Mouse (Mus musculus) stomach, embryonic 16.5 days (tissue): ENCODE measurements around the gene Lama2. TPM values are rescaled to one million over a fixed set of nuclear protein-coding genes. Genes with fewer than 3 reads are reported as not detected.
A peak's percentile ranks its signal among the peaks of the same experiment; 100 is the strongest.

Experiments used
- ATAC-seq: fragments of 200-750 bp; cut with Nextera tagmentation; 2 replicates; pipeline ENCODE4 v1.8.0; 2017; ENCODE audit warnings: moderate number of reproducible peaks, moderate TSS enrichment; ENCODE audit not compliant: insufficient read depth, low FRiP score
- H3K27ac ChIP-seq: fragments of 300-500 bp; sonication (generic); 2 replicates; pipeline ENCODE4 v1.5.1; 2014; ENCODE audit warnings: low read length
- H3K27me3 ChIP-seq: fragments of 300-500 bp; sonication (generic); 2 replicates; pipeline ENCODE4 v1.6.1; 2014; ENCODE audit warnings: low read length, control low read depth, mixed read lengths; ENCODE audit not compliant: control insufficient read depth, insufficient read depth
- H3K36me3 ChIP-seq: fragments of 300-500 bp; sonication (generic); 2 replicates; pipeline ENCODE4 v1.6.1; 2014; ENCODE audit warnings: low read length; ENCODE audit not compliant: control insufficient read depth, insufficient read depth
- H3K4me1 ChIP-seq: fragments of 300-500 bp; sonication (generic); 2 replicates; pipeline ENCODE4 v1.6.1; 2014; ENCODE audit warnings: low read length, control low read depth, mixed read lengths; ENCODE audit not compliant: control insufficient read depth, insufficient read depth
- H3K4me2 ChIP-seq: fragments of 300-500 bp; sonication (generic); 2 replicates; pipeline ENCODE4 v1.6.1; 2014; ENCODE audit warnings: low read depth, low read length, mixed read lengths
- H3K4me3 ChIP-seq: fragments of 300-500 bp; sonication (generic); replicated peaks from 2 replicates; pipeline ENCODE4 v1.5.1; 2014; ENCODE audit warnings: mild to moderate bottlenecking, low read length
- H3K9ac ChIP-seq: fragments of 300-500 bp; sonication (generic); 2 replicates; pipeline ENCODE4 v1.6.1; 2014; ENCODE audit warnings: low read length
- H3K9me3 ChIP-seq: fragments of 300-500 bp; sonication (generic); replicated peaks from 2 replicates; pipeline ENCODE4 v1.6.1; 2016; ENCODE audit warnings: low read length, control low read depth; ENCODE audit not compliant: control insufficient read depth
- WGBS: fragments of 180-500 bp; shearing (Covaris S2); extraction: QIAGEN DNeasy Blood & Tissue Kit; methylation state at CpG from one replicate; pipeline ENCODE4 v1.1.7; 2014; 5-methylcytosine and 5-hydroxymethylcytosine counted together
- polyA plus RNA-seq: library from polyadenylated mRNA; unstranded; fragments of >200 nt; fragmentation: Nextera tagmentation; extraction: Ambion mirVana; gene quantifications from 2 replicates; pipeline ENCODE4 v1.2.1, GENCODE M21; 2015

Gene Lama2
- polyA plus RNA-seq, 1 experiment from 2014 or later, result 19.9 TPM

GRCm38 (mm10) chr10:27114131-27114530 lies 505.4 kb downstream of the Lama2 start:
- Histone ChIP-seq H3K27ac (no peak overlapping the region), H3K4me3 (no peak overlapping the region), H3K4me2 (no peak overlapping the region), H3K27me3 (no peaks in the 10 kb centered on the region), H3K9me3 (no peaks in the 10 kb centered on the region), H3K4me1 (no peaks in the 10 kb centered on the region), H3K36me3 (no peaks in the 10 kb centered on the region), H3K9ac (no peak overlapping the region)
- 84% methylated on average over 3 of the region's 3 CpGs for WGBS
- ATAC-seq, result no peak

- WGBS, result 85% methylated on average over 5 of the region's 5 CpGs
Measured at GRCm38 (mm10) chr10:27103811-27104210, 515.7 kb downstream of the Lama2 start.

GRCm38 (mm10) chr10:27101800-27102353 lies 517.7 kb downstream of the Lama2 start:
- no peaks in the 10 kb centered on the region for H3K4me1 ChIP-seq
- no peak overlapping the region for H3K27ac ChIP-seq
- H3K27me3 ChIP-seq, result no peaks in the 10 kb centered on the region
- no peaks in the 10 kb centered on the region for H3K9me3 ChIP-seq
- 67% methylated on average over 3 of the region's 3 CpGs for WGBS
- H3K4me2 ChIP-seq, result no peak overlapping the region
- H3K36me3 ChIP-seq, result no peaks in the 10 kb centered on the region
- H3K4me3 ChIP-seq, result no peak overlapping the region
- H3K9ac ChIP-seq, result no peak overlapping the region
- ATAC-seq, result no peak

More at GRCm38 (mm10) chr10:27103811-27104210, 515.7 kb downstream of the Lama2 start:
- Histone ChIP-seq H3K9me3 (no peaks in the 10 kb centered on the region), H3K36me3 (no peaks in the 10 kb centered on the region), H3K4me3 (no peak overlapping the region), H3K9ac (no peak overlapping the region), H3K4me2 (no peak overlapping the region), H3K27me3 (no peaks in the 10 kb centered on the region), H3K4me1 (no peaks in the 10 kb centered on the region), H3K27ac (no peak overlapping the region)
- no peak for ATAC-seq

- H3K9me3 ChIP-seq, result no peaks in the 10 kb centered on the region
- no peak overlapping the region for H3K4me2 ChIP-seq
- H3K9ac ChIP-seq, result no peak overlapping the region
- H3K27ac ChIP-seq, result no peak overlapping the region
- H3K36me3 ChIP-seq, result no peaks in the 10 kb centered on the region
- 82% methylated on average over 2 of the region's 2 CpGs for WGBS
- no peaks in the 10 kb centered on the region for H3K4me1 ChIP-seq
- H3K27me3 ChIP-seq, result no peaks in the 10 kb centered on the region
- no peak overlapping the region for H3K4me3 ChIP-seq
- no peak for ATAC-seq
Measured at GRCm38 (mm10) chr10:27077113-27077512, 542.4 kb downstream of the Lama2 start.

GRCm38 (mm10) chr10:27068794-27069435 lies 550.6 kb downstream of the Lama2 start:
- H3K4me1 ChIP-seq, result no peaks in the 10 kb centered on the region
- 84% methylated on average over 2 of the region's 2 CpGs for WGBS
- H3K27ac ChIP-seq, result no peak overlapping the region
- H3K4me3 ChIP-seq, result no peak overlapping the region
- H3K4me2 ChIP-seq, result no peak overlapping the region
- H3K27me3 ChIP-seq, result no peaks in the 10 kb centered on the region
- H3K9ac ChIP-seq, result no peak overlapping the region
- H3K36me3 ChIP-seq, result no peaks in the 10 kb centered on the region
- no peaks in the 10 kb centered on the region for H3K9me3 ChIP-seq
- ATAC-seq, result no peak

- 46% methylated on average over 4 of the region's 4 CpGs for WGBS
Measured at GRCm38 (mm10) chr10:27063671-27064070, 555.9 kb downstream of the Lama2 start.

GRCm38 (mm10) chr10:27054488-27054887 lies 565.1 kb downstream of the Lama2 start:
- 69% methylated on average over 4 of the region's 4 CpGs for WGBS
- Histone ChIP-seq H3K9me3 (no peaks in the 10 kb centered on the region), H3K4me3 (no peak overlapping the region), H3K27me3 (no peaks in the 10 kb centered on the region), H3K9ac (no peak overlapping the region), H3K4me2 (no peak overlapping the region), H3K27ac (no peak overlapping the region), H3K4me1 (no peaks in the 10 kb centered on the region), H3K36me3 (no peaks in the 10 kb centered on the region)
- no peak for ATAC-seq

More at GRCm38 (mm10) chr10:27063671-27064070, 555.9 kb downstream of the Lama2 start:
- H3K4me1 ChIP-seq, result no peaks in the 10 kb centered on the region
- H3K9me3 ChIP-seq, result no peaks in the 10 kb centered on the region
- H3K27ac ChIP-seq, result no peak overlapping the region
- H3K9ac ChIP-seq, result no peak overlapping the region
- H3K4me3 ChIP-seq, result no peak overlapping the region
- 0 out of 2 replicates have a peak, but pooled peaks have one; percentile 33 for ATAC-seq
- no peak overlapping the region for H3K4me2 ChIP-seq
- no peaks in the 10 kb centered on the region for H3K36me3 ChIP-seq
- no peaks in the 10 kb centered on the region for H3K27me3 ChIP-seq

- no peak overlapping the region for H3K4me2 ChIP-seq
- H3K36me3 ChIP-seq, result no peaks in the 10 kb centered on the region
- H3K9ac ChIP-seq, result no peak overlapping the region
- no peak overlapping the region for H3K4me3 ChIP-seq
- H3K27me3 ChIP-seq, result no peaks in the 10 kb centered on the region
- 81% methylated on average over 2 of the region's 2 CpGs for WGBS
- no peak overlapping the region for H3K27ac ChIP-seq
- no peaks in the 10 kb centered on the region for H3K4me1 ChIP-seq
- no peaks in the 10 kb centered on the region for H3K9me3 ChIP-seq
- no peak for ATAC-seq
Measured at GRCm38 (mm10) chr10:27047196-27047595, 572.4 kb downstream of the Lama2 start.

GRCm38 (mm10) chr10:27041812-27042211 lies 577.7 kb downstream of the Lama2 start:
- Histone ChIP-seq H3K4me3 (no peak overlapping the region), H3K4me2 (no peak overlapping the region), H3K27me3 (no peaks in the 10 kb centered on the region), H3K9me3 (no peaks in the 10 kb centered on the region), H3K9ac (no peak overlapping the region), H3K36me3 (no peaks in the 10 kb centered on the region), H3K27ac (no peak overlapping the region), H3K4me1 (no peaks in the 10 kb centered on the region)
- no peak for ATAC-seq
- 32% methylated on average over 1 of the region's 1 CpGs for WGBS
